Mouse (Mus musculus) brown adipose tissue, adult 24 weeks (tissue): ENCODE measurements around the gene Vmn1r4. TPM values are rescaled to one million over a fixed set of nuclear protein-coding genes. Genes with fewer than 3 reads are reported as not detected.

ENCODE experiments used
- H3K27ac ChIP-seq: fragments of 200-500 bp; replicated peaks from 2 replicates; pipeline ENCODE4 v1.5.1; 2012; ENCODE audit warnings: low read depth, mild to moderate bottlenecking, low read length
- H3K4me1 ChIP-seq: fragments of 200-500 bp; 2 replicates; pipeline ENCODE4 v1.6.1; 2012; ENCODE audit warnings: low read length, mixed read lengths; ENCODE audit not compliant: control insufficient read depth, insufficient read depth, insufficient read length
- H3K4me3 ChIP-seq: fragments of 200-500 bp; 2 replicates; pipeline ENCODE4 v1.5.1; 2012; ENCODE audit warnings: low read depth, mild to moderate bottlenecking, low read length, moderate library complexity; ENCODE audit not compliant: insufficient read depth
- polyA plus RNA-seq: library from polyadenylated mRNA; stranded (reverse); fragments of >200 nt; gene quantifications from 2 replicates; pipeline ENCODE4 v1.2.4, GENCODE M21; 2012; ENCODE audit not compliant: missing spikeins, insufficient read depth, insufficient read length

Vmn1r4 gene
- polyA plus RNA-seq, result 0.52 and 0.75 TPM in 2 replicates

DNA sequence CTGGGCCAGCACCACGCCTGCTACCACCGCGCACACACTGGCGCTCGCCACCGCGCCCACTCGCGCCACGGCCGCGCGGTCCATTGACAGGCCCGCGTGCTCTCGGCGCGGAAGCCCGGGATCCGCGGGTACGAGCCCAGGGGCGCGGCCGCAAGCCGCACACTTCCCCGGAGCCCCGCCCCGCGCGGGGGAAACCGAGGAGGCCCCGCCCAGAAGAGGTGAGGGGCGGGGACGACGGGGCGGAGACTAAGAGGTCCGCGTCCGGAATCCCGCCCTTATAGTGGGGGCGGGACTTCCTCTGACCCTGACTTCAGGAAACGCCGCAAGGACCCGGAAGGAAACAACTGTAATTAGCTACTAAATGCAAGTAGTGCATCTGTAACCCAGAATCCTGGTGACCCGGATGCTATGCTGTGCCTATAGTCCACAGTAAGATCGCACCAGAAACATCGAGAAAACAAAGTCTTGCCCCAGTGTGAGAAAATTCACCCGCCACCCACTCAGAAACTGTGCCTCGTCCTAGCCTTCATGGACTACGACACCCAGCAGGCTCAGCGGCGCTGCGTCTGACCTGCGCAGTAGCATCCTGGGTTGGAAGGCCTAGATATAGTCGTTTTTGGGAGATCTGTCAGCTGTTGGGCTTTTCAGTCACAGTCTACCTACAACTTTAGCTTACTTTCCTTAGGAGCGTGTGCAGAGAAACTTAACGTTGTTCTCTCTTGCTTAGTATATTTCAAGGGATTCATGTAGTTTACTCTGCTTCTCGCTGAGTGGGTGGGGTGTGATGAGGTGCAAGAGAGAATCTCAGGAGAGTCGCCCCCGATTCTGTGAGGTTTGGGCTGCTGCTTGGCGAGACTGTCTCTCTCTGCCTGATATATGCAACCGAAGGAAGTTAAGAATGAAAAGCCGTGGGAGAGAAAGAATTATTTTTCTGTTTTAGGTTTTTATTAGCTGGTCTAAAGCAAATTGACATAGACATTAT lies at the start of gene Vmn1r4, which contains the start of gene Nt5c3:
TSS of gene Vmn1r4 (plus strand) at position 290 of the 982 bp plus-strand sequence.
TSS of gene Nt5c3 (minus strand) at position 207 of the 982 bp plus-strand sequence.
- peak within 1 kb of the TSS; percentile 99 for H3K27ac ChIP-seq
- peak within 1 kb of the TSS; percentile 93 for H3K4me3 ChIP-seq
- H3K4me1 ChIP-seq, result 0 out of 2 replicates have a peak, but pooled peaks cover 2% of the 10 kb centered on the region

DNA sequence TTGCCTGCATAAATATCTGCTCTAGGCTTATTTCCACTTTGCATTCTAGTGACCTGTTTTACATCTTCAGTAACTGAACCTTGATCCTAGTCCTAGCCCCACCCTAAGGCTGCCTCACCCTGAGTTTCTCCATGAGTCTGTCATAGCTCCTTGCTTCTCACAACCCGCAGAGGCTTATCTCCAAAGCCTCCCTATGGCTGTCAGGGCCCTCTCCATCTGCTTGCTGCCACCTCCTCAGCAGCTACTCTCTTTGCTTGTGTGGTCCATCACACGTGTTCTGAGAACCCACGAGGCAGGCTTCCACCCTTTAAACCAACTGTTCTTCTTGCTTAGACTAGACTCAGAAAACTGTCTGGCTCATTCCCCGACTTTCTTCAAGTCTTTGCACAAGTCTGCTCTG lies 46.9 kb upstream of the Vmn1r4 start:
- Histone ChIP-seq H3K27ac (no peak overlapping the region), H3K4me1 (no peaks in the 10 kb centered on the region), H3K4me3 (no peak overlapping the region)

GRCm38 (mm10) chr6:56877985-56878384 lies 45.8 kb upstream of the Vmn1r4 start:
- H3K27ac ChIP-seq, result no peak overlapping the region
- no peaks in the 10 kb centered on the region for H3K4me1 ChIP-seq
- no peak overlapping the region for H3K4me3 ChIP-seq

GRCm38 (mm10) chr6:56879352-56879955 lies 44.4 kb upstream of the Vmn1r4 start:
- H3K4me1 ChIP-seq, result no peaks in the 10 kb centered on the region
- no peak overlapping the region for H3K4me3 ChIP-seq
- no peak overlapping the region for H3K27ac ChIP-seq

- Histone ChIP-seq H3K4me3 (no peak overlapping the region), H3K4me1 (no peaks in the 10 kb centered on the region), H3K27ac (no peak overlapping the region)
Observed at GRCm38 (mm10) chr6:56888561-56888960, 35.3 kb upstream of the Vmn1r4 start.

- H3K27ac ChIP-seq, result no peak overlapping the region
- H3K4me3 ChIP-seq, result no peak overlapping the region
- H3K4me1 ChIP-seq, result no peaks in the 10 kb centered on the region
Observed at GRCm38 (mm10) chr6:56890762-56891161, 33.1 kb upstream of the Vmn1r4 start.

- Histone ChIP-seq H3K4me3 (no peak overlapping the region), H3K4me1 (no peaks in the 10 kb centered on the region), H3K27ac (no peak overlapping the region)
Observed at GRCm38 (mm10) chr6:56899601-56900000, 24.2 kb upstream of the Vmn1r4 start.

DNA sequence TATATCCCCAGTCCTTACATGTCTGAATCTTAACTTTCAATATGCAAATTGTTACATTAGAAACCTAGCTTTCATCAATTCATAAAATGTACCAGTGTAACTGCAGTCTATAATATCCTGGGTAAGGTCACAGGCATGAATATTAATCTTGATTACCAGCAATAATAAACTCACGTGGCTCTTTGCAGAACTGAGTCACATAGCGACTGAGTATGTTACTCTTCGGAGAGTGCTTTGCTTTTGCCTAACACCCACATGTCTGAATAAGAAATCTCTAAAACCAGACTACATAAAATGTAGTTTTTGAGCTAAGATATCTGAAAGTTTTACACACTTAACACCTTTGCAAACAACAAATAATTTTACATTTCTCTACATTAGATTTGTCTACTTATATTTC lies 22.5 kb upstream of the Vmn1r4 start:
- Histone ChIP-seq H3K27ac (no peak overlapping the region), H3K4me1 (no peaks in the 10 kb centered on the region), H3K4me3 (peak overlapping the region; percentile 69)

- H3K4me1 ChIP-seq, result no peaks in the 10 kb centered on the region
- peak overlapping the region; percentile 59; the same call in 1 of the 2 replicates for H3K27ac ChIP-seq
- H3K4me3 ChIP-seq, result peak overlapping the region; percentile 69
Observed at GRCm38 (mm10) chr6:56901824-56902386, 21.9 kb upstream of the Vmn1r4 start.

DNA sequence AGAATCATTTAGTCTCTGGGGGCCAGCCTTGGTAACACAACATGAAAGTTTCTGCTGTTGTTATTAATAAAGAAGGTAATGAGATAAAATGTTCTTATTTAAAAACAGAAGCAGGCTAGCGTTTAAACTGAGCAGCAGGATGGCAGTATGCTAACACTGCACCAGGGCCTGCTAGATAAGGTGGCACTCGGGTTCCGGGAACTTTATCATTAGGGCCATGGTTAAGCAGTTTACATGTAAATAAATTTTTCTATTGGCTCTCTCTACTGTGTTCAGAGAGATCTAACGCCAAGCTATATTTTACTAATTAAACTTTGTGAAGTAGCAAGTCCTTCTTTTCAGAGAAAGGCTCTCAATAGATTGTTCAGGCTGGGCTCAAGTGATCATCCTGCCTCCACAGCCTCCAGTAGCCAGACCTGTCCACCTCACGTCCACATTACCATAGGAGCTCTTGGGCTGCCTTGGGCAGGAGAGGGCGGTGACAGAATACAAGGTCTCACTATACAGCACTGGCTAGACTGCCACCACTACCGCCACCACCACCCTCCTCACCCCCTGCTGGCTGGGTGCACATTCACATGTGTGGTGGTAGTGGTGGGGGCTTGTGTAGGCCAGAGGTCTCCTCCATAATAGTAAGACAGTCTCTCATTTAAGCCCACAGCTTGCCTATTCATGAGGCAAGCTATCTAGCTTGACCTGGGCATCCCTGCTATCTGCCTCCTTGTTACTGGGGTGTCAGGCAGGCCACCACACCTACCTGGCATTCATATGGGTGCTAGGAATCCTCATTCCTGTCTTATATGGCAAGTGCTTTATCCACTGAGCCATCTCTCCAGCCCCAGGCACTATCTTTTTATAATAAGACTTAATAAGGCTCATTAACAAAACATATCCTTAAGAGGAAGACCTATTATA lies 21.0 kb upstream of the Vmn1r4 start:
- H3K4me1 ChIP-seq, result no peaks in the 10 kb centered on the region
- H3K27ac ChIP-seq, result no peak overlapping the region

GRCm38 (mm10) chr6:56903831-56904230 lies 20.0 kb upstream of the Vmn1r4 start:
- Histone ChIP-seq H3K4me3 (no peak overlapping the region), H3K27ac (no peak overlapping the region), H3K4me1 (no peaks in the 10 kb centered on the region)

More for the DNA sequence above, 21.0 kb upstream of the Vmn1r4 start:
- H3K4me3 ChIP-seq, result 0 out of 2 replicates have a peak overlapping the region, but pooled peaks have one; percentile 1

GRCm38 (mm10) chr6:56904330-56904729 lies 19.5 kb upstream of the Vmn1r4 start:
- no peak overlapping the region for H3K4me3 ChIP-seq
- no peak overlapping the region for H3K27ac ChIP-seq
- no peaks in the 10 kb centered on the region for H3K4me1 ChIP-seq

DNA sequence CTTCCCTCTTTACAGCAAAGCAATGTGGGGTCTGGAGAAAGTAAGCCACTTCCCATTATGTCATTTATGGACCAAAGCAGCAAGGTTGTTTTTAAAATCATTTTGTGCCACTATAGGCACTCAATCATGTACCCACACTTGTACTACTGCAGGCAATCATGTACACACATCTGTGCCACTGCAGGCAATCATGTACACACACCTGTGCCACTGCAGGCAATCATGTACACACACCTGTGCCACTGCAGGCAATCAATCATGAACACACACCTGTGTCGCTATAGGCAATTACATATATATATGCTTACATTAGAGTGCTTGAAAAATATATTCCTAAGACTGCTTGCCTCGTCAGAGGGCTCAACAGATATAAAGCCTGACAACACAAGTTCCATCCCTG lies 18.8 kb upstream of the Vmn1r4 start:
- Histone ChIP-seq H3K4me3 (no peak overlapping the region), H3K27ac (no peak overlapping the region), H3K4me1 (no peaks in the 10 kb centered on the region)

GRCm38 (mm10) chr6:56905486-56905885 lies 18.3 kb upstream of the Vmn1r4 start:
- H3K4me1 ChIP-seq, result no peaks in the 10 kb centered on the region
- H3K4me3 ChIP-seq, result no peak overlapping the region
- H3K27ac ChIP-seq, result no peak overlapping the region
